Mouse (Mus musculus): ENCODE measurements around the gene Atp1a1. TPM values are rescaled to one million over a fixed set of nuclear protein-coding genes. Genes with fewer than 3 reads are reported as not detected.

Gene Atp1a1
- polyA plus RNA-seq, 1 experiment from 2014 or later: 121 TPM

DNA sequence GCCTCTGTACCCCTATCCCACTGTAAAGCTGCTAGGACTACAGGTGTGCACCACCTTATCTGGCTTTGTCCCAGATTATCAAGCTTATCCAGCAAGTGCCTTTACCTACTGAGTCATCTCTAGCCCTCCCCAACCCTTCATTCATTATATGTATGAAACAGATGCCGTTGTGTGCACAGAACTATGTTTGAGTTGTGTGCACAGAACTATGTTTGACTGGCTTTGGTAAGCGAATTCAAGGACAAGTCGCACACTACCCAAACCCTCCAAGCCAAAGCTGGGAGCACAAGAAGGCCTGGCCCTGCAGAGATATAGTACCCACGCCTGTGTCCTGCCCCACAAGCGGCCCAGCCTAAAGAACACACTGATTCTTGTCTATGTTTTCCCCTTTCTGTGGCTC lies 42.5 kb downstream of the Atp1a1 start:
- H3K27ac ChIP-seq (ENCODE audit: low read depth, low read length): no peak overlapping the region
- H3K27me3 ChIP-seq (ENCODE audit: control insufficient read depth, insufficient read depth, low read length): no peaks in the 10 kb centered on the region
- H3K4me3 ChIP-seq (ENCODE audit: low read depth, low read length): no peak overlapping the region
- peaks cover 11% of the 10 kb centered on the region; the same call in 1 of the 2 replicates for H3K4me1 ChIP-seq (replicated peaks; ENCODE audit: control insufficient read depth, insufficient read depth, low read length)
- 87% methylated on average over 5 of the region's 5 CpGs for WGBS
- no peak overlapping the region for H3K4me2 ChIP-seq (ENCODE audit: low read depth, low read length, severe bottlenecking)
- DNase-seq (ENCODE audit: low spot score): no peak
- H3K9ac ChIP-seq (ENCODE audit: low read length): no peak overlapping the region
- ATAC-seq (replicated peaks; ENCODE audit: low FRiP score): no peak
- no peaks in the 10 kb centered on the region for H3K9me3 ChIP-seq (ENCODE audit: control insufficient read depth, low read length)
- H3K36me3 ChIP-seq (ENCODE audit: control insufficient read depth, insufficient read depth, low read length): no peaks in the 10 kb centered on the region

DNA sequence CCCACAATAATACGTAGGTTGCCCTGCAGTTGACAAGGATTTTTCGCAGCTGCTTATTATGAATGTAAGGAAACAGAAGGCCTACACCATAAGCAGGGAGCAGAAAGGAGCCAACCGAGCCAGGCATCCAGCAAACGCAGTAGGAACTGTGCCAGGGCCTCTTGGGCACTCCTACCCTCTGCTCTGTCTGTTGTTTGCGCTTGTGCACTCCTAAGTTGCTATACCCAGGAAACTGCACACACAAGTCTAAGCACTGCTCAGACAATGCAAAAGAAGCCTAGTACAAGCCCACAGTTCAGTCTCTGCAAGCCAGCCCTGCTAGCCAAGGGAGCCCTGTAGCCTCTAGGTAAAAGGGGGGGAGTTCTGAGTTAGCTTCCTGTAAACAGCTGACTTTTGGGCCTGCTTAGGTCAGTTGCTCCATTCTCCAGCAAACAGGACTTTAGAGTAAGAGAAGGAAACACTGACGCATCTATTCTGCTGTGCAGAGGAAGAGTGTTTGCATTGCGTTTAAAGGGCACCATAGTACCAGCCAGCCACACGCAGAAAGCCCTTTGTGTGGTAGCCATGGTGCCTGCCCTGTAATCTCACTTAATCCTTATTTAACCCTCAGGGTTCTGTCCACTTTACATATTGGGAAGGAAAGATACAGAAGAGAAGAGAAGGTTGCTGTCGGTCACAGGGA lies 43.5 kb downstream of the Atp1a1 start:
- Histone ChIP-seq H3K9ac (ENCODE audit: low read length) (peak overlapping the region; percentile 27; the same call in 1 of the 2 replicates), H3K4me1 (replicated peaks; ENCODE audit: control insufficient read depth, insufficient read depth, low read length) (peaks cover 11% of the 10 kb centered on the region; the same call in 1 of the 2 replicates), H3K4me2 (ENCODE audit: low read depth, low read length, severe bottlenecking) (no peak overlapping the region), H3K4me3 (ENCODE audit: low read depth, low read length) (no peak overlapping the region), H3K9me3 (ENCODE audit: control insufficient read depth, low read length) (no peaks in the 10 kb centered on the region), H3K27me3 (ENCODE audit: control insufficient read depth, insufficient read depth, low read length) (no peaks in the 10 kb centered on the region), H3K27ac (ENCODE audit: low read depth, low read length) (peak overlapping the region; percentile 37; the same call in 1 of the 2 replicates), H3K36me3 (ENCODE audit: control insufficient read depth, insufficient read depth, low read length) (no peaks in the 10 kb centered on the region)
- WGBS: 39% methylated on average over 9 of the region's 9 CpGs
- no peak for DNase-seq (ENCODE audit: low spot score)
- peak; percentile 51; the same call in 1 of the 2 replicates for ATAC-seq (replicated peaks; ENCODE audit: low FRiP score)

DNA sequence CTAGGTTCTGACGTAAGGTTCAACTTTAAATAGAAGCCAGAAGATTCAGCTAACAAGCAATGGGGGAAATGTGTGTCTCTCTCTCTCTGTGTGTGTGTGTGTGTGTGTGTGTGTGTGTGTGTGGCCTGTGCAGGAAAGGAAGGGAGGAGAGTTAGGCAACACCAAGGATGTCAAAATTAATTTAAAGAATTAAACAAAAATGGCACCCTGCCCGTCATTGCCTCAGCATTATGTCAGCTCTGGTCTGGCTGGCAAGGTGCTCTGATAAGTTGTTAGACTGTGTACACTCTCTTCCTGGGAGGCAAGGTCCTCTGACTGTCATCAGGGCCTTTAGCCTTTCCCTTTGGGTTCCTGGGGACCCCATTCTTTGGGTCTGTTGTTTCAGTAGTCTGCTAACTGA lies 47.8 kb downstream of the Atp1a1 start:
- H3K9ac ChIP-seq (ENCODE audit: low read length): no peak overlapping the region
- H3K4me2 ChIP-seq (ENCODE audit: low read depth, low read length, severe bottlenecking): no peak overlapping the region
- no peaks in the 10 kb centered on the region for H3K36me3 ChIP-seq (ENCODE audit: control insufficient read depth, insufficient read depth, low read length)
- no peaks in the 10 kb centered on the region for H3K27me3 ChIP-seq (ENCODE audit: control insufficient read depth, insufficient read depth, low read length)
- H3K9me3 ChIP-seq (ENCODE audit: control insufficient read depth, low read length): no peaks in the 10 kb centered on the region
- ATAC-seq (replicated peaks; ENCODE audit: low FRiP score): no peak
- 91% methylated on average over 2 of the region's 2 CpGs for WGBS
- DNase-seq (ENCODE audit: low spot score): no peak
- no peak overlapping the region for H3K4me3 ChIP-seq (ENCODE audit: low read depth, low read length)
- peaks cover 7% of the 10 kb centered on the region; the same call in 1 of the 2 replicates for H3K4me1 ChIP-seq (replicated peaks; ENCODE audit: control insufficient read depth, insufficient read depth, low read length)
- H3K27ac ChIP-seq (ENCODE audit: low read depth, low read length): no peak overlapping the region

DNA sequence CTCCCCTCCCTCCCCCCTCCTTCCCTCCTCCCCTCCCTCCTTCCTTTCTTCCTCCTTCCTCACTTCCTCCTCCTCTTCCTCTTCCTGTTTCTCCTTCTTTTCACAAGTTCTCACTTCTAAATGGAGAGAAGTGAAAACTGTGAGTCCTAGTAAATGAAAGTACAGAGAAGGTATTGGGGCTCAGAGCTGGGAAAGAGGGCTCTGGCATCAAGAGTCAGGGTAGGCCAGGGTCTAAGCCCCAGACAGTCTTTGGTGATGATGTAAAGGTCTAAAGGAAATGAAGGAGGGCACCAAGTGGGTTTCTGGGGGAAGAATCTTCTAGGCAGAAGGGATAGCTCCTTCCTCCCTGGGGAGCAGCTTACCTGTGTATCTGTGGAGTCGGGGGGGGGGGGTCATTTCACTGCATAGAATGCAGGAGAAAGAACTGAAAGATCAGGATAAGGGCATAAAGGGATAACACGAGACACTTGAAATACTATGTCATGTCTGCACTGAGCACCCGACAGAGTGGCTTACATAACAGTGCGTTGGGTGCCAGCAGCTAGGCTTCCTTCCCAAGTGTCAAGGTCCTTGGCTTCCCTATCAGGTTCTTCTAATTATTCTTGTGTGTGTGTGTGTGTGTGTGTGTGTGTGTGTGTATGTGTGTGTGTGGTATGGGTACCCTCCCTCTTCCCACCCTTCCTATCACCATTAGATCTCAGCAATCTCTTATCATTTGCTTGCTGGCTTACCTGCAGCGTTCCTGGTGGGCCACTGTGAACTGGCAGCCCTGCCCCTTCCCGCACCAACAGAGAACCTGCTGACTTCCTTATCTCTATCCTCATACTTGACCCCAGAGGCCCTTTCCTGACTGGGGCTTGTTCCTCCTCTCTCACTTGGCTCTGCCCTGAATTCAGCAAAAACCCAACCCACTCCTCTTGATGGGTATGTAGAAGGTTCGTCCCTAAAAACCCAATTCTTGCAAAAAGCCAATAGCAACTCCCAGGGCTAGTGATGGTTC lies 51.6 kb downstream of the Atp1a1 start:
- DNase-seq (ENCODE audit: low spot score): no peak
- Histone ChIP-seq H3K27me3 (ENCODE audit: control insufficient read depth, insufficient read depth, low read length) (no peaks in the 10 kb centered on the region), H3K36me3 (ENCODE audit: control insufficient read depth, insufficient read depth, low read length) (no peaks in the 10 kb centered on the region), H3K4me2 (ENCODE audit: low read depth, low read length, severe bottlenecking) (no peak overlapping the region), H3K9me3 (ENCODE audit: control insufficient read depth, low read length) (no peaks in the 10 kb centered on the region), H3K27ac (ENCODE audit: low read depth, low read length) (no peak overlapping the region), H3K4me1 (replicated peaks; ENCODE audit: control insufficient read depth, insufficient read depth, low read length) (0 out of 2 replicates have a peak, but pooled peaks cover 2% of the 10 kb centered on the region), H3K9ac (ENCODE audit: low read length) (no peak overlapping the region), H3K4me3 (ENCODE audit: low read depth, low read length) (no peak overlapping the region)
- no peak for ATAC-seq (replicated peaks; ENCODE audit: low FRiP score)
- 89% methylated on average over 7 of the region's 7 CpGs for WGBS

DNA sequence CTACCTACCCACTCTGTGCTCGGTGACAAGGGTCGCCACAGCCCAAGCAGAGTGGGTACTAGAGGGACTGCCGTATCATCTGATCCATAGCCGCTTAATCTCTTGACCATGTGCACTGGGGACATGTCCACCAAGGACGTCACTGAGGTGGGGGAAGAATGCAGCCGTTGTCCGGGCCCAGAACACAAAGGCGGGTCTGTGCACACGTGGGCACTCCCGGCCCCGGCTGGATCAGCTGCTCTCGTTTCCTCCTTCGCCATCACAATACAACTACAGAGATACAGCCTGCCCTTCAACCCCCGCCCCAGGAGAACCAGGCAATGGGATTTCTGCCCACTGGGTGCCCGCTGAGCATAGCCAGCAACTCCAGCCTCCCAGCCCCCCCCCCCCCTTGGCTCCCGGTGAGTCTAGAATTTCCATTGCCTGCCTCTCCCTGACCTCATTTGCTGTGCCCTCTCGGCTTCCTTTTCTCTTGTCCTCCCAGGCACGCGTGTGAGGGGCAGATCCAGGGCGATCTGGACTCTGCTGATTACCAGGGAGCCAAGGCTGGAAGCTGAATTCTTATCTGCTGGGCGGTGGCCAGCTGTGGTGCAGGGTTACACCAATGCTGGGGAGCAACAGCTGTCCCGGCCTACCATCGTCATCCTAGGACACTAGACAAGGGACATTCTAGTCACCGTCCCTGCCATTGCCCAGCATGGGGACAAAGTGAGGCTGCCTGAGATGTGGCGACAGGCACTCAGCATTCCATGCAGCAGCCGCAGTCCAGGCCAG lies 52.8 kb downstream of the Atp1a1 start:
- ATAC-seq (replicated peaks; ENCODE audit: low FRiP score): no peak

DNA sequence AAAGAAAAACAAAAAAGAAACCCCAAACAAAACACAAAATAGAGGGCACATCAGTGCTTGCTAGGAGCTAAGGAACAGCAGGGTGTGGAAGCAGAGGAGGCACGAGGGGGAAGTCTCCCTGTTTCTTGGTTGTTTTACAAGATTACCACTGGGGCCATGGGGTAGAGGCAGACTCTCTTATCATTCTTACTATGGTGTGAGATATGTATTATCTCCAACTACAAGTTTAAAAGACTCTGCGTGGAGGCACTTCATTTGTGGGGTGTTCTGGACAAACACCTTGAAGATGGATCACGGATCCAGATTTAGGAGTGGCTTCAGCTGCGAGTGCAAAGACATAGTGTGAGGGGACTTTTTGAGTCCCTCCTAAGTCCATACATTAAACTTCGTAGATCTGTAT lies 54.7 kb downstream of the Atp1a1 start:
- H3K9ac ChIP-seq (ENCODE audit: low read length): no peak overlapping the region
- ATAC-seq (replicated peaks; ENCODE audit: low FRiP score): no peak
- no peaks in the 10 kb centered on the region for H3K9me3 ChIP-seq (ENCODE audit: control insufficient read depth, low read length)
- WGBS: 88% methylated on average over 5 of the region's 5 CpGs
- no peak overlapping the region for H3K4me3 ChIP-seq (ENCODE audit: low read depth, low read length)
- no peak overlapping the region for H3K4me2 ChIP-seq (ENCODE audit: low read depth, low read length, severe bottlenecking)
- no peak for DNase-seq (ENCODE audit: low spot score)
- no peaks in the 10 kb centered on the region for H3K36me3 ChIP-seq (ENCODE audit: control insufficient read depth, insufficient read depth, low read length)
- no peaks in the 10 kb centered on the region for H3K27me3 ChIP-seq (ENCODE audit: control insufficient read depth, insufficient read depth, low read length)
- 0 out of 2 replicates have a peak, but pooled peaks cover 2% of the 10 kb centered on the region for H3K4me1 ChIP-seq (replicated peaks; ENCODE audit: control insufficient read depth, insufficient read depth, low read length)
- H3K27ac ChIP-seq (ENCODE audit: low read depth, low read length): no peak overlapping the region

More for the DNA sequence above, 52.8 kb downstream of the Atp1a1 start:
- no peak overlapping the region for H3K4me3 ChIP-seq (ENCODE audit: low read depth, low read length)
- H3K9me3 ChIP-seq (ENCODE audit: control insufficient read depth, low read length): no peaks in the 10 kb centered on the region
- H3K4me1 ChIP-seq (replicated peaks; ENCODE audit: control insufficient read depth, insufficient read depth, low read length): 0 out of 2 replicates have a peak, but pooled peaks cover 2% of the 10 kb centered on the region
- no peaks in the 10 kb centered on the region for H3K36me3 ChIP-seq (ENCODE audit: control insufficient read depth, insufficient read depth, low read length)
- H3K4me2 ChIP-seq (ENCODE audit: low read depth, low read length, severe bottlenecking): no peak overlapping the region; the same call in 1 of the 2 replicates
- no peak overlapping the region for H3K27ac ChIP-seq (ENCODE audit: low read depth, low read length)
- H3K27me3 ChIP-seq (ENCODE audit: control insufficient read depth, insufficient read depth, low read length): no peaks in the 10 kb centered on the region
- WGBS: 71% methylated on average over 25 of the region's 26 CpGs
- no peak overlapping the region for H3K9ac ChIP-seq (ENCODE audit: low read length)
- peak; percentile 56 for DNase-seq (ENCODE audit: low spot score)

DNA sequence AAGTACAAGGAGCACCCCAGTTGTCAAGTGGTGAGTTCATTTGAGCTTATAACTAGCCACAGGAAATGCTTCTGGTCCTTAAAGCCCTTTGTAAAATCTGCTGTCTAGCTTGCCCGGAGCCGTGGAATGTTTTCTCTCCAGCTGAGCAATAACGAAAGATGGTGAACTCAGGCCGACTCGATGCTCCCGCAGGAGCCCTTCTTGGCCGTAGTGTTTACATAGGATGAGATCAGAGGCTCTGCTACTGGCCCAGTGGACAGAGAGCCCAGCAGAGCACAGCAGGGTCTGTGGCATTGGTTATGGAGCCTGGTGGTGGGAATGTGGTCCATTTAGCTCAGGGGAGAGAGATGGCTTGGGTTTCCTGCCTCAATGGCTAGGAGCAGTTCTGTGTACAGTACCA lies 60.4 kb downstream of the Atp1a1 start:
- H3K36me3 ChIP-seq (ENCODE audit: control insufficient read depth, insufficient read depth, low read length): no peaks in the 10 kb centered on the region
- ATAC-seq (replicated peaks; ENCODE audit: low FRiP score): no peak
- H3K9me3 ChIP-seq (ENCODE audit: control insufficient read depth, low read length): no peaks in the 10 kb centered on the region
- no peak overlapping the region for H3K9ac ChIP-seq (ENCODE audit: low read length)
- no peak for DNase-seq (ENCODE audit: low spot score)
- H3K27me3 ChIP-seq (ENCODE audit: control insufficient read depth, insufficient read depth, low read length): no peaks in the 10 kb centered on the region
- H3K27ac ChIP-seq (ENCODE audit: low read depth, low read length): no peak overlapping the region
- no peak overlapping the region for H3K4me2 ChIP-seq (ENCODE audit: low read depth, low read length, severe bottlenecking)
- WGBS: 80% methylated on average over 7 of the region's 7 CpGs
- no peak overlapping the region for H3K4me3 ChIP-seq (ENCODE audit: low read depth, low read length)
- no peaks in the 10 kb centered on the region for H3K4me1 ChIP-seq (replicated peaks; ENCODE audit: control insufficient read depth, insufficient read depth, low read length)

DNA sequence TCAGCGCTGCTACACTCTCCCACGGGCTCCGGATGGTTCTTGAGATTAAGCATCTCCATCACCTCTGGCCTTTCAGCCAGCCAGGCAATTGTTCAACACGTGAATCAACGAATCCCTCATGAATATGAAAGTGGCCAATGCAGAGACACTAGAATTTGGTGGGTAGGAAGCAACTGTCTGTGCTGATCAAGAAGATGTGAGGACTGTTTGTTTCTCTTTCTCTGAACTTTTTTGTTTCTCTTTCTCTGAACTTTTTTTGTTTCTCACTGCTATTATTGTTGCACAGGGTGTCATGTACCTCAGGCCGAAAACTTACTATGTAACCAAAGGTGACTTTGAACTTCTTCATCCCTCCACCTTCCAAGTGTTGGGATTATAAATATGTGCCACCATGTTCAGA lies 62.9 kb downstream of the Atp1a1 start:
- H3K27ac ChIP-seq (ENCODE audit: low read depth, low read length): no peak overlapping the region

More for the DNA sequence above, 62.9 kb downstream of the Atp1a1 start:
- 68% methylated on average over 6 of the region's 6 CpGs for WGBS
- H3K9me3 ChIP-seq (ENCODE audit: control insufficient read depth, low read length): no peaks in the 10 kb centered on the region
- no peak overlapping the region for H3K4me2 ChIP-seq (ENCODE audit: low read depth, low read length, severe bottlenecking)
- no peaks in the 10 kb centered on the region for H3K4me1 ChIP-seq (replicated peaks; ENCODE audit: control insufficient read depth, insufficient read depth, low read length)
- no peaks in the 10 kb centered on the region for H3K27me3 ChIP-seq (ENCODE audit: control insufficient read depth, insufficient read depth, low read length)
- H3K9ac ChIP-seq (ENCODE audit: low read length): no peak overlapping the region
- DNase-seq (ENCODE audit: low spot score) (no peak), ATAC-seq (replicated peaks; ENCODE audit: low FRiP score) (no peak)
- H3K4me3 ChIP-seq (ENCODE audit: low read depth, low read length): no peak overlapping the region
- H3K36me3 ChIP-seq (ENCODE audit: control insufficient read depth, insufficient read depth, low read length): no peaks in the 10 kb centered on the region
